ENCODE assay signal across 8 mouse cellular contexts in the genomic region with DNA sequence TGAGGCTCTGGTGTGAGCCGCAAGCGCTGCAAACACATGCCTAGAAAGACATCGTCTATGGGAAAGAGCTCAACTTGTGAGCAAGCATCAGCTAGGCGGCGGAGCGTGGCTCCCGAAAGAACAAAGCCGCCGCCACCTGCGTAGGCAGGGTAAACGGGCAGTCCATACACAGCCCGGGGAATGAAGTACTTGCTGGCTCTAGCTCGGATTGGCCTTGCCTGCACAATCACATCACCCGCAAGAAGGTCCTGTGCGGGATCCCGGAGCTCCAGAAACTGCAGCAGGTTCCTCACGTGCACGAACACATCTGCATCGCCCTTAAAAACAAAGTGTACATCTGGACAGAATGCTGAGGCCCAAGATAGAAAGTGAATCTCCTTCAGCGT. TPM values are rescaled to one million over a fixed set of nuclear protein-coding genes. Genes with fewer than 3 reads are reported as not detected.
A peak's percentile ranks its signal among the peaks of the same experiment; 100 is the strongest.
DNase-seq lines count a peak whose midpoint lies in the region; ATAC-seq and TF ChIP-seq lines count a peak whose summit lies in the region.

No protein-coding gene starts in this region.

- H3K9ac ChIP-seq in heart, embryonic 16.5 days (ENCODE audit: low read length): peak overlapping the region; percentile 57
- no peak overlapping the region; the same call in 1 of the 2 replicates for H3K9ac ChIP-seq in forebrain, postnatal 0 days

- peak overlapping the region; percentile 25; the same call in 1 of the 2 replicates for H3K27ac ChIP-seq in heart, embryonic 16.5 days (ENCODE audit: low read length)
- H3K27ac ChIP-seq in forebrain, postnatal 0 days (ENCODE audit: low read depth, low read length): no peak overlapping the region
- peak overlapping the region; percentile 83; the same call in 1 of the 2 replicates for H3K27ac ChIP-seq in midbrain, embryonic 10.5 days (replicated peaks)

- H3K4me2 ChIP-seq in heart, embryonic 16.5 days (ENCODE audit: low read depth, low read length): peak overlapping the region; percentile 99
- H3K4me2 ChIP-seq in forebrain, postnatal 0 days (ENCODE audit: low read depth): peak overlapping the region; percentile 92

- peak overlapping the region; percentile 83 for H3K4me3 ChIP-seq in heart, embryonic 16.5 days (ENCODE audit: low read length)
- H3K4me3 ChIP-seq in forebrain, postnatal 0 days (ENCODE audit: low read depth, low read length): peak overlapping the region; percentile 56
- H3K4me3 ChIP-seq in midbrain, embryonic 10.5 days: peak overlapping the region; percentile 76

- no peak for TF ChIP-seq CTCF in forebrain, postnatal 0 days (IDR thresholded peaks at IDR 0.05; ENCODE audit: low read depth)

- H3K9me3 ChIP-seq in heart, embryonic 16.5 days (replicated peaks; ENCODE audit: control insufficient read depth, low read length): no peaks in the 10 kb centered on the region
- H3K9me3 ChIP-seq in forebrain, postnatal 0 days (ENCODE audit: low read length): no peaks in the 10 kb centered on the region
- no peaks in the 10 kb centered on the region for H3K9me3 ChIP-seq in midbrain, embryonic 10.5 days (replicated peaks)

- H3K27me3 ChIP-seq in heart, embryonic 16.5 days (ENCODE audit: control insufficient read depth, insufficient read depth, low read length): peaks cover 9% of the 10 kb centered on the region; the same call in 1 of the 2 replicates
- H3K27me3 ChIP-seq in forebrain, postnatal 0 days (ENCODE audit: insufficient read depth, low read length): peaks cover 15% of the 10 kb centered on the region
- H3K27me3 ChIP-seq in midbrain, embryonic 10.5 days (ENCODE audit: low read depth, poor library complexity, severe bottlenecking): peaks cover 43% of the 10 kb centered on the region

- intact Hi-C loops in heart, postnatal 36 days (cut with DNase I): no loop called here

- no peak for ATAC-seq in heart, embryonic 16.5 days (replicated peaks; ENCODE audit: extremely low read depth, insufficient read depth, low FRiP score)
- peak; percentile 28; the same call in 1 of the 2 replicates for ATAC-seq in forebrain, postnatal 0 days

- H3K4me1 ChIP-seq in heart, embryonic 16.5 days (ENCODE audit: control insufficient read depth, insufficient read depth, low read length): peaks cover 19% of the 10 kb centered on the region
- H3K4me1 ChIP-seq in forebrain, postnatal 0 days (ENCODE audit: insufficient read depth): peaks cover 4% of the 10 kb centered on the region
- H3K4me1 ChIP-seq in midbrain, embryonic 10.5 days: peaks cover 27% of the 10 kb centered on the region

- no peak for DNase-seq in heart, postnatal 36 days
- DNase-seq in ZHBTc4 (ENCODE audit: low read depth, low spot score) (peak; percentile 65), adipocyte (ENCODE audit: low spot score) (no peak)
- DNase-seq in forebrain, postnatal 0 days: peak; percentile 46
- no peak for DNase-seq in midbrain, embryonic 10.5 days (ENCODE audit: low spot score)
- DNase-seq in right cerebral cortex, postnatal 25 days: no peak
- DNase-seq in layer of hippocampus, adult 9-11 months: no peak

- H3K36me3 ChIP-seq in heart, embryonic 16.5 days (ENCODE audit: control insufficient read depth, insufficient read depth): peaks cover 35% of the 10 kb centered on the region
- peaks cover 44% of the 10 kb centered on the region for H3K36me3 ChIP-seq in forebrain, postnatal 0 days (ENCODE audit: insufficient read depth)
- peaks cover 47% of the 10 kb centered on the region for H3K36me3 ChIP-seq in midbrain, embryonic 10.5 days

- 44% methylated on average over 20 of the region's 20 CpGs for WGBS in heart, embryonic 16.5 days
- WGBS in forebrain, postnatal 0 days: 30% methylated on average over 20 of the region's 20 CpGs
- WGBS in midbrain, embryonic 10.5 days: 34% methylated on average over 20 of the region's 20 CpGs

RNA-seq across cellular contexts. Expression of a gene that starts 1.2 kb away (rescaled TPM):
- polyA plus RNA-seq in heart, embryonic 16.5 days (2015; fragmentation: Nextera tagmentation; extraction: Ambion mirVana): 12.7 and 13.1 TPM in 2 replicates
- total RNA-seq in heart, postnatal 36 days (2021): 1 to 10 TPM; 4.4 to 5.7 TPM
- 8.4 and 11.4 TPM in 2 replicates for total RNA-seq in forebrain, postnatal 0 days (2014; rRNA removed)
- 6.6 and 6.8 TPM in 2 replicates for polyA plus RNA-seq in forebrain, postnatal 0 days (2015; fragmentation: Nextera tagmentation; extraction: Ambion mirVana)
- polyA plus RNA-seq in midbrain, embryonic 10.5 days (2016; fragmentation: Nextera tagmentation; extraction: Ambion mirVana): 2.4 and 4.2 TPM in 2 replicates

RNA-seq across cellular contexts. Expression of a gene that starts 10.7 kb away (rescaled TPM):
- 20.3 and 25.4 TPM in 2 replicates for polyA plus RNA-seq in heart, embryonic 16.5 days (2015; fragmentation: Nextera tagmentation; extraction: Ambion mirVana)
- total RNA-seq in heart, postnatal 36 days (2021): 1 to 10 TPM; 4.9 to 5.8 TPM
- total RNA-seq in forebrain, postnatal 0 days (2014; rRNA removed): 14.7 and 23.9 TPM in 2 replicates
- polyA plus RNA-seq in forebrain, postnatal 0 days (2015; fragmentation: Nextera tagmentation; extraction: Ambion mirVana): 14.0 and 20.9 TPM in 2 replicates
- polyA plus RNA-seq in midbrain, embryonic 10.5 days (2016; fragmentation: Nextera tagmentation; extraction: Ambion mirVana): 13.6 and 14.6 TPM in 2 replicates

RNA-seq across cellular contexts. Expression of a gene that starts 10.7 kb away (rescaled TPM):
- polyA plus RNA-seq in heart, embryonic 16.5 days (2015; fragmentation: Nextera tagmentation; extraction: Ambion mirVana): 4.5 and 5.0 TPM in 2 replicates
- total RNA-seq in heart, postnatal 36 days (2021): 1 to 10 TPM; 2.3 to 3.4 TPM
- total RNA-seq in forebrain, postnatal 0 days (2014; rRNA removed): 0.38 and 1.4 TPM in 2 replicates
- polyA plus RNA-seq in forebrain, postnatal 0 days (2015; fragmentation: Nextera tagmentation; extraction: Ambion mirVana): 0.85 and 1.1 TPM in 2 replicates
- polyA plus RNA-seq in midbrain, embryonic 10.5 days (2016; fragmentation: Nextera tagmentation; extraction: Ambion mirVana): 0.64 and 0.72 TPM in 2 replicates

RNA-seq across cellular contexts. Expression of a gene that starts 15.8 kb away (rescaled TPM):
- 0.27 and 0.29 TPM in 2 replicates for polyA plus RNA-seq in heart, embryonic 16.5 days (2015; fragmentation: Nextera tagmentation; extraction: Ambion mirVana)
- 1 to 10 TPM; 1.6 to 2.6 TPM for total RNA-seq in heart, postnatal 36 days (2021)
- total RNA-seq in forebrain, postnatal 0 days (2014; rRNA removed): 0.15 and 0.90 TPM in 2 replicates
- polyA plus RNA-seq in forebrain, postnatal 0 days (2015; fragmentation: Nextera tagmentation; extraction: Ambion mirVana): 0.30 and 0.44 TPM in 2 replicates
- 0.10 TPM in 1 of 2 replicates, not detected in the other for polyA plus RNA-seq in midbrain, embryonic 10.5 days (2016; fragmentation: Nextera tagmentation; extraction: Ambion mirVana)

RNA-seq across cellular contexts. Expression of a gene that starts 22.2 kb away (rescaled TPM):
- 5.2 and 5.8 TPM in 2 replicates for polyA plus RNA-seq in heart, embryonic 16.5 days (2015; fragmentation: Nextera tagmentation; extraction: Ambion mirVana)
- 10 to 100 TPM; 19.3 to 22.1 TPM for total RNA-seq in heart, postnatal 36 days (2021)
- 1.5 and 1.7 TPM in 2 replicates for total RNA-seq in forebrain, postnatal 0 days (2014; rRNA removed)
- polyA plus RNA-seq in forebrain, postnatal 0 days (2015; fragmentation: Nextera tagmentation; extraction: Ambion mirVana): 3.0 and 4.3 TPM in 2 replicates
- 1.4 and 2.3 TPM in 2 replicates for polyA plus RNA-seq in midbrain, embryonic 10.5 days (2016; fragmentation: Nextera tagmentation; extraction: Ambion mirVana)

Comparison
In these comparisons a context has a peak if more than half of its experiments do, and no peak if none do; other contexts are left out.
1. DNase-seq: peak in ZHBTc4 (single experiment) and forebrain, postnatal 0 days (single experiment); none in heart, postnatal 36 days (0 of 2), midbrain, embryonic 10.5 days (single experiment), adipocyte (single experiment), right cerebral cortex, postnatal 25 days (single experiment) and layer of hippocampus, adult 9-11 months (single experiment).
2. Peak in every context shown above with its lines, with median percentiles within 50 percentile points of each other: H3K4me3 ChIP-seq.